Mouse (Mus musculus) erythroblast, embryonic 14.5 days (primary cell): ENCODE data around the gene Plekha4. TPM values are rescaled to one million over a fixed set of nuclear protein-coding genes. Genes with fewer than 3 reads are reported as not detected.
A peak's percentile ranks its signal among the peaks of the same experiment; 100 is the strongest.
"Not testable (repeated sequence)": the region's sequence is repeated elsewhere in the genome, so short reads cannot be mapped to it uniquely, and the experiment has no call there.

ENCODE experiments used
- H3K27me3 ChIP-seq: 2 replicates; pipeline ENCODE4 v1.6.1; 2012; ENCODE audit warnings: inconsistent platforms; ENCODE audit not compliant: control insufficient read depth
- H3K36me3 ChIP-seq: 2 replicates; pipeline ENCODE4 v1.6.1; 2012; ENCODE audit warnings: mild to moderate bottlenecking, inconsistent platforms; ENCODE audit not compliant: control insufficient read depth
- H3K4me1 ChIP-seq: 2 replicates; pipeline ENCODE4 v1.6.1; 2012; ENCODE audit warnings: inconsistent platforms; ENCODE audit not compliant: control insufficient read depth
- H3K4me3 ChIP-seq: replicated peaks from 2 replicates; pipeline ENCODE3; 2012; ENCODE audit warnings: moderate library complexity, mild to moderate bottlenecking, inconsistent platforms
- H3K9me3 ChIP-seq: 2 replicates; pipeline ENCODE4 v1.6.1; 2012; ENCODE audit warnings: low read length, inconsistent platforms, mixed read lengths; ENCODE audit not compliant: control insufficient read depth
- GATA1 ChIP-seq: IDR thresholded peaks from 2 replicates; pipeline ENCODE4 v1.6.1; 2012; ENCODE audit warnings: low read length, inconsistent platforms, mixed read lengths
- TAL1 ChIP-seq: IDR thresholded peaks from 3 replicates; pipeline ENCODE4 v1.6.1; 2012; ENCODE audit warnings: low read length, inconsistent platforms, mixed read lengths
- polyA plus RNA-seq: library from polyadenylated mRNA; stranded (reverse); fragments of >175 nt; gene quantifications from 2 replicates; pipeline ENCODE4 v1.2.3, GENCODE M21; 2012

The Plekha4 gene
- polyA plus RNA-seq = 0.42 and 1.0 TPM in 2 replicates

DNA sequence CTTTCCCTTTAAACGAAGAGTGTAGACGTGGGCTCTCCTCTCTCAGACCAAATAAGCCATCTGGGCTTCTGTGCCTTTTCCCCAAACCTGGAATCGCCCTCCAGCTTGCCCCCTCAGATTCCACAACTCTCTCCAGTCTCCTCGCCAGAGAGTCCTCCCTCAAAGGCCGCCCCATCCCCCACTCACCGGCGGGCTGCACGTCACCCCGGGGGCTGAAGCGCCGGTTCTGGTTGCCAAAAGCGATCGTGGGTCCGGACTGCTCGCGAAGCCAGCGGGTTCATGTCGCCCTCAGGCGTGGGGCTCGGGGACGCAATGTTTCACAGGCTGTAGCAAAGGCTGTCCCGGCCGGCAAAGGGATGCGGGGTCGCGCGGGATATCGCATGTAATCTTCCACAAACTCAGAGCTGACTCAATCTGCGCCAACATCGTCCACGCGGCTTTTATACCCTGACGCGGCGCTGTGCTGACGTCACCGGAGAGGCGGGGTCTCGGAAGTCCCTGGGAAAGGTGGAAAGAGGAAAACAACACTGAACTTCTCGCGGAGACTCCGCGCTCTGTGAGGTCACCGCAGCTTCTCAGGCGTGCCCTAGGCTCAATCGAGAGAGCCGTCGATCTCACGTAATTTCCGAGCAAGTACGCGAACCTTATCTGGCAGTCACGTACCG is at the start of gene Plekha4, which contains the start of gene Ppp1r15a:
Plekha4 (plus strand) TSS at position 522 of the 665 bp plus-strand sequence.
Ppp1r15a (minus strand) TSS at position 460 of the 665 bp plus-strand sequence.
- Histone ChIP-seq H3K4me1 (peaks cover 38% of the 10 kb centered on the region), H3K4me3 (peak within 1 kb of the TSS; percentile 87), H3K27me3 (peaks cover 23% of the 10 kb centered on the region), H3K36me3 (peaks cover 50% of the 10 kb centered on the region), H3K9me3 (peaks cover 4% of the 10 kb centered on the region)
- TF ChIP-seq TAL1 (no peak), GATA1 (0 out of 2 replicates have a peak, but pooled peaks have one; percentile 16)

DNA sequence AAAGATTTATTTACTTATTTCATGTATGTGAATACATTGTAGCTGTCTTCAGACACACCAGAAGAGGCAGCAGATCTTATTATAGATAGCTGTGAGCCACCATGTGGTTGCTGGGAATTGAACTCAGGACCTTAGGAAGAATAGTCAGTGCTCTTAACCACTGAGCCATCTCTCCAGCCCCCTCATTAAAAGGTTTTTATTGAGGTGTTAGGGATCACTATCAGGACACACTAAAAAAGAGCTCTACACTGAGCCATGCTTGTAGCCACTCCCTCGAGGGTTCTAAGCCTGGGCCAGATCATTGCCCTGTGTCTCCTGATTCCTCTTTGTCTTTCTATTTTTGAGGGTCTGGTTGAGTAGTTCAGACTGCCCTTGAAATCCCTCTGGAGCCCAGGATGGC is 49.7 kb upstream of the Plekha4 start:
- no peak overlapping the region for H3K4me3 ChIP-seq

DNA sequence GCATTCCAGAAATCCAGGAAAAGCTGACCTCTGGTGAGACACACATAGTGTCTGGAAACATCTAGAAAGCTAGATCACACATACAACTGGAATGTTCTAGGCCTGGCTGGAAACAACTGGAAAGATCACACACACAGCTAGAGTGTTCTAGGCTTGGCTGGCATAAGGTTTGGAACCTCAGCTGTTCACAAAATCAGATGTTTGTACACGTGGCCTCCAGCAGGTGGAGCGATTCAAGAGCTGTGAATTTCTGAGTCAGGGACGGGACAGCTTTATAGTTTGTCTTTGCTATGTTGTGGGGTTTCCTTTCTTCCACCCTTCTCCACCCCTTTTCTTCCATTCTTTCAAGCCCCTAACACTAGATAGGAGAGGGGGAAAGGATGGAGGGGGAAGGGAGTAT is 49.1 kb upstream of the Plekha4 start:
- peaks cover 47% of the 10 kb centered on the region for H3K4me1 ChIP-seq
- no peak for TF ChIP-seq GATA1
- H3K9me3 ChIP-seq = no peaks in the 10 kb centered on the region
- H3K27me3 ChIP-seq = no peaks in the 10 kb centered on the region
- H3K4me3 ChIP-seq = no peak overlapping the region
- H3K36me3 ChIP-seq = peaks cover 8% of the 10 kb centered on the region; the same call in 1 of the 2 replicates

More for the DNA sequence above, 49.7 kb upstream of the Plekha4 start:
- peaks cover 8% of the 10 kb centered on the region; the same call in 1 of the 2 replicates for H3K36me3 ChIP-seq
- H3K4me1 ChIP-seq = peaks cover 48% of the 10 kb centered on the region
- TF ChIP-seq GATA1 (no peak), TAL1 (no peak)
- no peaks in the 10 kb centered on the region for H3K9me3 ChIP-seq
- no peaks in the 10 kb centered on the region for H3K27me3 ChIP-seq

DNA sequence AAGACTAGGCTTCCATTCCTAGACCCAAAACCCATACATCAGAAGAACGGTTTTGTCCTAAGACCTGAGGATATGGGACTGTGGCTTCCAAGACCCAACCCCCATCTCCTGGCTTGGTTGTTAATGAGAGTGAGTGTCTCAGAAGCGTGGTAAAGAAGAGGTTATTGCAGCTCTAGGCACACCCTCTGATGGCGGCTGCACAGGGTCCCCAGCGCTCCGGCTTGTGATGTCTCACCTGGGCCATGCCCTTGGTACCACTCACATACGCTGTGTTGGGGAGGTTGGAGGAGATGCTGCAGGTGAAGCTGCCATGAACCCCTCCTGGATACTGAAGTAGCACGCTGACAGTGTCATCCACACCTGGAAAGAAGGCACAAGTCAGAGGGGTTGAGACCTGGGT is 47.4 kb upstream of the Plekha4 start:
- H3K36me3 ChIP-seq = peaks cover 8% of the 10 kb centered on the region; the same call in 1 of the 2 replicates
- peaks cover 49% of the 10 kb centered on the region for H3K4me1 ChIP-seq
- TF ChIP-seq TAL1 (no peak), GATA1 (no peak)
- no peaks in the 10 kb centered on the region for H3K9me3 ChIP-seq
- no peaks in the 10 kb centered on the region for H3K27me3 ChIP-seq
- H3K4me3 ChIP-seq = no peak overlapping the region

DNA sequence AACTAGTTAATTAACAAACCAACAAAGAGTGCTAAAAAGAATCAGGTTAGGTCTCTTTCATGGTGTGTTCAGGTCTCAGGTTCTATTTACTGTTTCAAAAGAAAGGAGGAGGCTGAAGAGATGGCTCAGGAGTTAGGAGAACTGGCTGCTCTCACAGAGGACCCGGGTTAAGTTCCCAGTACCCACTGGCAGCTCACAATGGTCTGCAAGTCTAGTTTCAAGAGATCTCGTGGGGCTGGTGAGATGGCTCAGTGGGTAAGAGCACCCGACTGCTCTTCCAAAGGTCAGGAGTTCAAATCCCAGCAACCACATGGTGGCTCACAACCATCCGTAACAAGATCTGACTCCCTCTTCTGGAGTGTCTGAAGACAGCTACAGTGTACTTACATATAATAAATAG is 45.8 kb upstream of the Plekha4 start:
- H3K36me3 ChIP-seq, H3K9me3 ChIP-seq, H3K27me3 ChIP-seq, H3K4me3 ChIP-seq: not testable (repeated sequence)
- peaks cover 40% of the 10 kb centered on the region for H3K4me1 ChIP-seq

DNA sequence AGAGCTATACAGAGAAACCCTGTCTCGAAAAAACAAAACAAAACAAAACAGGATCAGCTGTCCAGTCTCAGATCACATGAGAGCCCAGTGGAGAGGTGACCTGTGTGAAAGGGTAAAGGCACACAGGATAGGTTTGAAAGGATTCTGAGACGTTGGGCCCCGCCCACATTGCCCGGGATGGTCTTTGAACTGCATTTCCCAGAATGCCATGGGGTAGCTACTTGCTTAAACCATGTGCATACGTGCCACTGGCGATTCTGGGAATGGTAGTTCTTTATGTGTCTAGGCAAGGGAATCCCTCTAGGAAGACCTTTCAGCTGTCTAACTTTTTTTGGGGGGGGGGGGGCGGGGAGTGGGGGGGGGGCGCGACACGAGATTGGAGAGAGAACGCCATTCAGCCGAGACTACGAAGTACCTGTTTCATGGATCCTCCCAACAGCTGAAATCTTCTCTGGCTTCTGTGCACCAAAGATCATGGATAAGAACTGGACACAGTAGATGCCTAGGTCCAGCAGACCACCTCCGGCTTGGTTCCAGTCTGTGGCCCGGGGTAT is 44.7 kb upstream of the Plekha4 start, which contains the start of gene Tulp2:
Tulp2 (plus strand) TSS at position 504 of the 554 bp plus-strand sequence.
- no peak for TF ChIP-seq TAL1
- TF ChIP-seq GATA1 = no peak
- Histone ChIP-seq H3K4me1 (peaks cover 38% of the 10 kb centered on the region), H3K4me3 (no peak within 1 kb of the TSS)

DNA sequence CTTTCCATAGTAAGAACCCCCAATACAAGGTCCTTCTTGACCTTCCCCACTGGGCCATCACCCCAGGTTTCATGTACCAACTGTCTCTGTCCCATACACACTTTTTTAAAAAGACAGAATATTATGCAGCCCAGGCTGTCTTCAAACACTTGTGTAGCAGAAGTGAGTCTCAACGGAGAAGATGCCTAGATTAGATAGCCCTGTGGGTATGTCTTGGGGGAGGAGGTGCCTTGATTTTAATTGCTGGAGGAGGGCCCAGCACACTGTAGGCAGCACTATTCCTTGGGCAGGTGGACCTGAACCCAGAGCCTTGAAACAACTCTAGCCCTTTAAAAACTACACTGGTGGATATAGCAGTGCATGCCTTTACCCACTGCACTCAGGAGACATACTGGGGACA is 44.0 kb upstream of the Plekha4 start:
- Histone ChIP-seq H3K9me3 (no peaks in the 10 kb centered on the region), H3K4me3 (no peak overlapping the region), H3K36me3 (peaks cover 6% of the 10 kb centered on the region; the same call in 1 of the 2 replicates), H3K27me3 (no peaks in the 10 kb centered on the region), H3K4me1 (peaks cover 38% of the 10 kb centered on the region)
- TF ChIP-seq GATA1 (no peak), TAL1 (no peak)

More for the DNA sequence above, 44.7 kb upstream of the Plekha4 start, which contains the start of gene Tulp2:
- Histone ChIP-seq H3K9me3 (no peaks in the 10 kb centered on the region), H3K27me3 (no peaks in the 10 kb centered on the region), H3K36me3 (peaks cover 6% of the 10 kb centered on the region; the same call in 1 of the 2 replicates)

DNA sequence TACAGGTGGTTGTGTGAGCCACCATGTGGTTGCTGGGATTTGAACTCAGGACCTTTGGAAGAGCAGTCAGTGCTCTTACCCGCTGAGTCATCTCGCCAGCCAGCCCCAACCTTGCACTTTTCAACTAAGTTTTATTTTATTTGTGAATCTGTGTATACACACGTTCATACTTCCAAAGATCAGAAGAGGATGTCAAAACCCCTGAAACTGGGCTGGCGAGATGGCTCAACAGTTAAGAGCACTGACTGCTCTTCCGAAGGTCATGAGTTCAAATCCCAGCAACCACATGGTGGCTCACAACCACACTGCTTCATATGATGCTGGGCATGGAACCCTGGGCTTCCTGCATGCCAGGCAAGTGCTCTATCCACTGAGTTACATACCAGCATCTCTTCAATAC is 41.1 kb upstream of the Plekha4 start:
- peaks cover 59% of the 10 kb centered on the region for H3K4me1 ChIP-seq
- H3K9me3 ChIP-seq, H3K4me3 ChIP-seq, H3K27me3 ChIP-seq, H3K36me3 ChIP-seq: not testable (repeated sequence)

DNA sequence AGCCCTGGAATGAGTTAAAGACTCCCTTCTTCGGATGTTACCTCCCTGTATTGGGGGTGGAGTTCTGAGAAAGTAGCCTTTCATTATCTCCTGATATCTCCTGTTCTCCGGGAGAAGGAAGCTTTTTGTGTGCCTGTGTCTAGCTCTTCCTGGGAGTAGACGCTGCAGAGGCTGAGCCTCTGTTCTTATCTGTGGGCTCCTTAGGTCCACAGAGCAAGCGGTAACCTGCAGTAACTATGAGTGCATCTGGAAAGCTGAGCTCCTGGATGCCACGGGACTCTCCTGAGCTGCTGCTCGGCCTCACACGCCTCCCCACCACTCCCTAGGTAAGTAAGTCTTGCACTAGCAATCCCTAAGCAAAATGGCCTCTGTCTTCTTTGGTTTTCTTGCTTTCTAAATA is 40.0 kb upstream of the Plekha4 start:
- peaks cover 67% of the 10 kb centered on the region for H3K4me1 ChIP-seq
- no peak overlapping the region for H3K4me3 ChIP-seq
- H3K36me3 ChIP-seq = no peaks in the 10 kb centered on the region; the same call in 1 of the 2 replicates
- H3K9me3 ChIP-seq = no peaks in the 10 kb centered on the region
- no peaks in the 10 kb centered on the region for H3K27me3 ChIP-seq
- TF ChIP-seq TAL1 (no peak), GATA1 (peak; percentile 3; the same call in 1 of the 2 replicates)
